Mouse (Mus musculus): Measurements from ENCODE around the gene Usp34. TPM values are rescaled to one million over a fixed set of nuclear protein-coding genes. Genes with fewer than 3 reads are reported as not detected.
"Not testable (repeated sequence)": the region's sequence is repeated elsewhere in the genome, so short reads cannot be mapped to it uniquely, and the experiment has no call there.

Gene Usp34
- total RNA-seq, 2 experiments from 2014 or later, result 106 to 114 TPM

DNA sequence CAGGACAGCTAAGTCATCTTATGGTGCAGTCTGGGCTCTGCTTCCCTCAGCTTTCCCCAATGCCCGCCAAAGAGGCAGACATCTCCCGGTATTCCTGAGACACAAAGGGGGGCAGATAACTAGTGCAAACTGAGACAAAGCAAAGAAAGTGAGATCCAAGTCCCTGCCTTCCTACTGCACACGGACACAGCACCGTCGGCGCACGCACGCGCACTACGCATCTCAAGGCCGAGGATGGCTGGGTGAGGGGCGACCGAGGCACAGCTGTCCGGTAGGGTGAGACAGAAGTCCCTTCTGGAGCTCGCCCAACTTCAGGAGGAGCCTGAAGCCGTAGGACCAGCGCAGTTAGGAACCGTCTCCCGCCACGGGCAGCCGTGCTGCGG, 190.6 kb downstream of the Usp34 start:
- peak in 1 of 2 experiments; percentile 75 for DNase-seq (ENCODE audit: low spot score in 2 of 2)

DNA sequence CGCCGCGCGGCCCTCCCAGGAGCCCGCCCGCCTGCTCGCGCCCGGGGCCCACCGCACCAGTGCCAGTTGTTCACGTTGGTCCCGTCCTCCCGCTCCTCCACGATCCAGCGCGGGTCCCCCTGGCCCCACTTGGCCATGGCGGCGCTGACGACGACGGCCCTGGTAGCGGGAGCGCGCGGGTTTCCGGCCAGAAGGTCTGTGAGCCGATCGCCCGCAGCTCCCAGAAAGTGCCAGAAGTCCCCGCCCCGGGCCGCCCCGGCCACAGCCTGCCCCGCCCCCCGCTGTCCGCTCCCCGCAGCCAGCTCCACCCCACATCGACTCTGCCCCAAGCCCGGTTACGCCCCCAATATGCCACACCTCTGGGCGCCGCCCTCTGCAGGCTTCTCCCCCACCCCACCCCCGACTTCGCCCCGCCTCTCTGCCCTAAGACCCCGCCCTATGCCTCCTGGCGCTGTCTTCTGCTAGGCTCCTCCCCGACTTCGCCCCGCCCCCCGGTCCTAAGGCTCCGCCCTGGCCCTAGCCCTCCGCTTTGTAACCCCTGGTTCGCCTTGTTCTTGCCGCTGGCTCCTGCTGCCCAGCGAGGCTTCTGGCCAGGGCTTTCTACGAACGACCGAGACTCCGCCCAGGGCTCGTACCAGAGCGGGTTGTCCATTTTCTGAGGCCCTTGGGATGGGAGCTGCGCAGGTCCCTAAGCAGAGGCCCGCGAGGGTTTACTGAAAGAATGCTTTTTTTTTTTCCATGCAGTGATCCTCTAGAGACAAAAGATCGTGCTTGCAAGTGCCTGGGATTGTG, 191.2 kb downstream of the Usp34 start, which contains the start of gene Ahsa2:
TSS of gene Ahsa2 (minus strand) at position 313 of the 792 bp plus-strand sequence.
- peak; percentile 94 to 96 for DNase-seq (ENCODE audit: low spot score in 2 of 2)

DNA sequence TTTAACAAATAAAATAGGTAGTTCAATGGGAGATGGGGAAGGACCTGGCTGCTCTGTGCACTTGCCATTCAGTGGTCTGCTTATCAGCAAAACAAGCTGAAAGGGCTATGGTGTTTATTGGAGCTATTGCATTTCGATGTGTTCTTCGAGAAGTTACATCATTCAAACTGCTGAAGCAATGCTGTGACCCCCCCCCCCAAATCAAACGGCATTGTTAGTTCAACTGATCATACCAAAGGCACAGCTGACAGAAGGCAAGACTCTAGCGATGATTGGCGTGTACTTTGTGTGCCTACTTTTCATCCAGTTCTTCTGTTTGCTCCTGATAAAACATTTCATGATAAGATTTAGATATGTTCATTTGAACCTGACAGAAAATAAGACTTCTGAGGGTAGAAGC, 191.9 kb downstream of the Usp34 start:
- DNase-seq (ENCODE audit: low spot score in 2 of 2), result no peak

DNA sequence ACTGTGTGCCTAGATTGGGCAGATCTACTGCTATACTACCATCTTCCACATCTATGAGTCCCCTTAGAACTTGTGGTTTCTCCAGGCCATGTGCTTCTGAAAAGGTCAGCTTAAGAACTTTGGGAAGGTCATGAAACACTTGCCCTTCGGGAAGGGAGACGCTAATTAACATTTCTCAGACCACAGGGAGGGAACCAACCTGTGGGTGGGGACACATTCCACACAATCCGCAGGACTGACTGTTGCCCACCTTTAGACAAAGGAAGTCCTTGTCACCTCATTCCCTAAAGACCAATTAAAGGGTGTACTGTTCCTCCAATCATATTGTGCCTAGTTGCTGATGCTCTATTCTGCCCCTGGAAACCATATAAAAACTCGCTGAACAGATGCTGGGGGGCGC, 198.1 kb downstream of the Usp34 start:
- DNase-seq (ENCODE audit: low spot score in 2 of 2), result not testable (repeated sequence)

DNA sequence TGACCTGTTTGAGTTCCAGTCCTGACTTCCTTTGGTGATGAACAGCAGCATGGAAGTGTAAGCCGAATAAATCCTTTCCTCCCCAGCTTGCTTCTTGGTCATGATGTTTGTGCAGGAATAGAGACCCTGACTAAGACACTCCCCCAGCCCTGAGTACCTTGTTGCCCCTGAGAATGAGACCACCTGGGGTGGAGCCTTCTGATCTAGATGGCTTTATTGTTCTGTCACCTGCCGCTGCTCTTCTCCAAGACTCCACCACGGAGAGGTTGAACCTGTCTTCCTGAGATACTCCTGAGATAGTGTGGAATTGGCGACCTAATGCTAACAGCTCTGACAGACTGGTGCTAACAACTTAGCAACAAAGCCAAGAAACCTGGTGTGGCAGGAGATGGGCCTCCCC, 208.1 kb downstream of the Usp34 start:
- not testable (repeated sequence) for DNase-seq (ENCODE audit: low spot score in 2 of 2)

DNA sequence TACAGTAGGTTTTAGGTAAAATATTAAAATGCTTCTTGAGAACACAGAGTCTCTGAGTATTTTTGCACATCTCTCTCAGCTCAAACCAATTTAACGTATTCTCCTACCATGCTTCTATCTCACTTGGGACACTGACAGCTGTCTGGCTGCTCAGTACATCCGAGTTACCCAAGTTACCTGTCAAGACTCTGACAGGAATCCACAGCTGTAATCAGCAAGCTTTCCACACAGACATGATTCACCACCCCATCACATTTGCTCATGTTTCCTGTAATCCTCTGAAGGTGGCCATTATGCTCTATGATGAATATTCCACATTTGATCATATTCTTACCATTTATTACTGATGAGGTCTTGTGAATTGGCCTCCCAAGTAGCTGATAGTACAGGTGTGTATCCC, 208.6 kb downstream of the Usp34 start:
- no peak for DNase-seq (ENCODE audit: low spot score in 2 of 2)

DNA sequence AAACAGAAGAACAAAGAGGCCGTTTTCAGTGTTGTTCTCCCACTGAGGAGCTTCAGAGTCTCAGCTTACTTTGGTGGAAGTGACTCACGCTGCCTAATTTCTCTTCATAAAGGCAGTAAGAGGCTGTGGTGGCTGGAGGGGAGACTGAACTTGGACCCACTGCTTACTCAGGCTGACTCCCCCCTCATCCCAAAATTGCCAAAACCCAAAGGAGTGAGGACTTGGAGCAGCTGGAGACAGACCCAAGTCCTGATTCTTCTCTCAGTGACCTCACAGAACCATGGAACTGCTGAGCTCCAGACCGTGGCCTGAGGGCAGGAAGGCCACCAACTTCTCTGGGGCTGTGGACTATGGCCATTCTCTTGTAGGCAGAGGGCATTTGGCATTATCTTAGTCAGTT, 212.3 kb downstream of the Usp34 start:
- no peak for DNase-seq (ENCODE audit: low spot score in 2 of 2)

DNA sequence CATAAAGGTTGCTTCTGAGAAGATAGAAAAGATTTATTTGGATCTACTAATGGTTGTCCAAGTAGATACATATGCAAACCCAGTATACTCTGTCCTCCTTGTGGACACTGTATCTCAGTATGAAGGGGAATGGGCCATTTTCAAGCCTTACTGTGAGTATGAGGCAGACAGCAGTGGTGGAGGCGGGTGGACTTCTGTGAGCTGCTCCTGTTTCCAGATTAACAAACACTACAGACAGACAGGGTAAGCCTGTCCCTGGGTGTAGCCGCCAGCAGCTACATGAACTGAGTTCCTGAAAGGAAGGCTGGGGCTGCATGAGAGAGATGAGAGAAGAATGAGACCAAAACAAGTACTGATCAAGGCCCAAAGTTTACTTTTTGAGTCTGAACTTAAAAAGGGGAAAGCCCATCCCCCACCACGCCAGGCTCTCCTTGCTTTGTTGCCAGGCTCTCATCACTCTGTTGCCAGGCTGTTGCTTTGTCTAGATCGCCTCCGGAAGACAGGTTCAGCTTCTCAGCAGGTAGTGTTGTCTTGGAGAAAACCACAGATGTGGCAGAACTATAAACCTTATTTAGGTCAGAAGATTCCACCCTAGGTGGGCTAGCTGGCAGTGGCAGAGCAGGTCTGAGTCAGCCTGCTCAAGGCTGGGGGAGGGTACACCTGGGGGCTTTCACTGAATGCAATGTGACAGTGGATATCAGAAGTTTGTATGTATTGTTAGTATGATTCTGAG, 213.9 kb downstream of the Usp34 start, which contains the start of gene 1700093K21Rik:
TSS of gene 1700093K21Rik (minus strand) at position 683 of the 733 bp plus-strand sequence.
- peak; percentile 13 to 30 for DNase-seq (ENCODE audit: low spot score in 2 of 2)

DNA sequence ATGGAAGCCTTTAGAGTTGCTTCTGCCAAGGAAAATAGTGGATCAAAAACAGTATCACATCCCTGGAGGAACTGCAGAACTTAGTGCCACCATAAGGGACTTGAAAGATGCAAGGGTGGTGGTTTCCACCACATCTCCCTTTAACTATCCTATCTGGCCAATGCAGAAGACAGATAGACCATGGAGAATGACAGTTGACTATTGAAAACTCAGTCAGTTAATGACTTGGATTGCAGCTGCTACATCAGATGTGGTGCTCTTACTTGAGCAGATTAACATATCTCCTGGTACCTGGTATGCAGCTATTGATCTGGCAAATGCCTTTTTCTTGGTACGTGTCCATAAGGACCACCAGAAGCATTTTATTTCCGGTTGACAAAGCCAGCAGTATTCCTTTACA, 230.8 kb downstream of the Usp34 start:
- no peak for DNase-seq (ENCODE audit: low spot score in 2 of 2)

Small RNAs within 50 kb of the gene (microRNA-seq; reads per million reads assigned to microRNA genes)
- 0 to 0.57 reads per million in 2 experiments for gene Gm47279

Other genes with a start within 250 kb of the Usp34 start
- 10 to 100 TPM; 68.2 to 68.8 TPM for gene Xpo1, start 50.9 kb upstream of the Usp34 start, total RNA-seq (2021)
- gene Ahsa2, start 191.1 kb downstream of the Usp34 start, total RNA-seq (2021), result 10 to 100 TPM; 49.5 to 55.4 TPM
- gene 1700093K21Rik, start 214.3 kb downstream of the Usp34 start, total RNA-seq (2021), result not detected